Mouse (Mus musculus): Measurements from ENCODE around the gene Kif22. TPM values are rescaled to one million over a fixed set of nuclear protein-coding genes. Genes with fewer than 3 reads are reported as not detected.

Kif22 gene
- polyA plus RNA-seq, 2 experiments: 60.1 to 101 TPM

GRCm38 (mm10) chr7:127003620-127004019 is 38.7 kb downstream of the Kif22 start:
- 76% methylated on average over 5 of the region's 5 CpGs for WGBS (ENCODE audit: insufficient replicate concordance)
- Histone ChIP-seq H3K27ac (no peak overlapping the region), H3K4me1 (replicated peaks; ENCODE audit: control insufficient read depth in 2 of 2, insufficient read depth in 2 of 2, low read length in 1 of 2) (peaks cover 8 to 11% of the 10 kb centered on the region in 2 experiments), H3K27me3 (ENCODE audit: control insufficient read depth, insufficient read depth, low read length) (no peaks in the 10 kb centered on the region), H3K9me3 (ENCODE audit: control insufficient read depth, low read length) (no peaks in the 10 kb centered on the region), H3K36me3 (replicated peaks; ENCODE audit: control insufficient read depth, insufficient read depth, low read depth) (no peaks in the 10 kb centered on the region), H3K4me2 (ENCODE audit: low read depth) (no peak overlapping the region), H3K9ac (replicated peaks) (no peak overlapping the region), H3K4me3 (ENCODE audit: insufficient read depth in 1 of 2, low read depth in 2 of 2, low read length in 2 of 2) (no peak overlapping the region)
- DNase-seq (ENCODE audit: low read depth in 3 of 3, low spot score in 3 of 3) (no peak), ATAC-seq (ENCODE audit: insufficient read depth) (no peak)
- TF ChIP-seq EP300 (IDR thresholded peaks at IDR 0.05; ENCODE audit: low read depth) (no peak), CTCF (IDR thresholded peaks at IDR 0.05; ENCODE audit: low read depth) (no peak)

- Histone ChIP-seq H3K4me2 (ENCODE audit: low read depth) (no peak overlapping the region), H3K36me3 (replicated peaks; ENCODE audit: control insufficient read depth, insufficient read depth, low read depth) (no peaks in the 10 kb centered on the region), H3K9ac (replicated peaks) (no peak overlapping the region), H3K9me3 (ENCODE audit: control insufficient read depth, low read length) (no peaks in the 10 kb centered on the region), H3K4me3 (ENCODE audit: insufficient read depth in 1 of 2, low read depth in 2 of 2, low read length in 2 of 2) (no peak overlapping the region), H3K27me3 (ENCODE audit: control insufficient read depth, insufficient read depth, low read length) (no peaks in the 10 kb centered on the region), H3K4me1 (replicated peaks; ENCODE audit: control insufficient read depth in 2 of 2, insufficient read depth in 2 of 2, low read length in 1 of 2) (no peaks in the 10 kb centered on the region), H3K27ac (no peak overlapping the region)
- WGBS (ENCODE audit: insufficient replicate concordance): 47% methylated on average over 10 of the region's 10 CpGs
- TF ChIP-seq EP300 (IDR thresholded peaks at IDR 0.05; ENCODE audit: low read depth) (no peak), CTCF (IDR thresholded peaks at IDR 0.05; ENCODE audit: low read depth) (no peak)
- ATAC-seq (ENCODE audit: insufficient read depth) (no peak), DNase-seq (ENCODE audit: low read depth in 3 of 3, low spot score in 3 of 3) (no peak)
These were observed 42.7 kb downstream of the Kif22 start for GRCm38 (mm10) chr7:126999568-126999967.

GRCm38 (mm10) chr7:126996449-126996848 is 45.8 kb downstream of the Kif22 start:
- Histone ChIP-seq H3K4me2 (ENCODE audit: low read depth) (no peak overlapping the region), H3K9me3 (ENCODE audit: control insufficient read depth, low read length) (no peaks in the 10 kb centered on the region), H3K36me3 (replicated peaks; ENCODE audit: control insufficient read depth, insufficient read depth, low read depth) (no peaks in the 10 kb centered on the region), H3K27ac (no peak overlapping the region), H3K4me3 (ENCODE audit: insufficient read depth in 1 of 2, low read depth in 2 of 2, low read length in 2 of 2) (no peak overlapping the region), H3K27me3 (ENCODE audit: control insufficient read depth, insufficient read depth, low read length) (no peaks in the 10 kb centered on the region), H3K4me1 (replicated peaks; ENCODE audit: control insufficient read depth in 2 of 2, insufficient read depth in 2 of 2, low read length in 1 of 2) (no peaks in the 10 kb centered on the region), H3K9ac (replicated peaks) (no peak overlapping the region)
- no peak for DNase-seq (ENCODE audit: low read depth in 3 of 3, low spot score in 3 of 3)
- 65% methylated on average over 4 of the region's 4 CpGs for WGBS (ENCODE audit: insufficient replicate concordance)
- TF ChIP-seq EP300 (IDR thresholded peaks at IDR 0.05; ENCODE audit: low read depth) (no peak), CTCF (IDR thresholded peaks at IDR 0.05; ENCODE audit: low read depth) (peak; percentile 42; the same call in 1 of the 2 replicates)
- ATAC-seq (ENCODE audit: insufficient read depth): no peak

GRCm38 (mm10) chr7:126988816-126989215 is 53.5 kb downstream of the Kif22 start:
- no peak overlapping the region for H3K4me2 ChIP-seq (ENCODE audit: low read depth)
- TF ChIP-seq EP300 (IDR thresholded peaks at IDR 0.05; ENCODE audit: low read depth) (no peak), CTCF (IDR thresholded peaks at IDR 0.05; ENCODE audit: low read depth) (no peak)
- H3K27ac ChIP-seq: no peak overlapping the region
- no peak overlapping the region for H3K9ac ChIP-seq (replicated peaks)
- no peaks in the 10 kb centered on the region for H3K9me3 ChIP-seq (ENCODE audit: control insufficient read depth, low read length)
- H3K4me1 ChIP-seq (replicated peaks; ENCODE audit: control insufficient read depth in 2 of 2, insufficient read depth in 2 of 2, low read length in 1 of 2): no peaks in the 10 kb centered on the region
- no peak overlapping the region for H3K4me3 ChIP-seq (ENCODE audit: insufficient read depth in 1 of 2, low read depth in 2 of 2, low read length in 2 of 2)
- ATAC-seq (ENCODE audit: insufficient read depth) (no peak), DNase-seq (ENCODE audit: low read depth in 3 of 3, low spot score in 3 of 3) (no peak)
- 52% methylated on average over 8 of the region's 8 CpGs for WGBS (ENCODE audit: insufficient replicate concordance)
- no peaks in the 10 kb centered on the region for H3K36me3 ChIP-seq (replicated peaks; ENCODE audit: control insufficient read depth, insufficient read depth, low read depth)
- no peaks in the 10 kb centered on the region for H3K27me3 ChIP-seq (ENCODE audit: control insufficient read depth, insufficient read depth, low read length)

- ATAC-seq (ENCODE audit: insufficient read depth): no peak
- Histone ChIP-seq H3K9ac (replicated peaks) (no peak overlapping the region), H3K27ac (no peak overlapping the region), H3K4me3 (ENCODE audit: insufficient read depth in 1 of 2, low read depth in 2 of 2, low read length in 2 of 2) (no peak overlapping the region), H3K27me3 (ENCODE audit: control insufficient read depth, insufficient read depth, low read length) (no peaks in the 10 kb centered on the region), H3K4me2 (ENCODE audit: low read depth) (no peak overlapping the region), H3K4me1 (replicated peaks; ENCODE audit: control insufficient read depth in 2 of 2, insufficient read depth in 2 of 2, low read length in 1 of 2) (no peaks in the 10 kb centered on the region), H3K9me3 (ENCODE audit: control insufficient read depth, low read length) (no peaks in the 10 kb centered on the region), H3K36me3 (replicated peaks; ENCODE audit: control insufficient read depth, insufficient read depth, low read depth) (no peaks in the 10 kb centered on the region)
- TF ChIP-seq CTCF (IDR thresholded peaks at IDR 0.05; ENCODE audit: low read depth): peak; percentile 64
- no peak for TF ChIP-seq EP300 (IDR thresholded peaks at IDR 0.05; ENCODE audit: low read depth)
- DNase-seq (ENCODE audit: low read depth in 3 of 3, low spot score in 3 of 3): no peak
- 41% methylated on average over 9 of the region's 9 CpGs for WGBS (ENCODE audit: insufficient replicate concordance)
These were observed 56.0 kb downstream of the Kif22 start for GRCm38 (mm10) chr7:126986319-126986718.

All from liver, embryonic 14.5 days (tissue).